Mouse (Mus musculus): ENCODE measurements at regions not wholly inside any gene's neighbourhood (a gene's known extent, or its start where the extent isn't known, plus 50 kb on each side); places are given as distances from the start of the nearest gene placed in this dataset.

- no peak for TF ChIP-seq CTCF (IDR thresholded peaks at IDR 0.05; ENCODE audit: low read depth, low read length)
- no peak for TF ChIP-seq POLR2A (IDR thresholded peaks at IDR 0.05; ENCODE audit: extremely low read depth, insufficient read depth, low read length)
These were observed 344.7 kb downstream of the Eipr1 start for GRCm38 (mm10) chr12:29096033-29096913.

All from liver, adult 2 months (tissue).